ENCODE assay signal across 8 mouse cellular contexts in genomic region chr15:101315832-101316231, GRCm38 (mm10). TPM values are rescaled to one million over a fixed set of nuclear protein-coding genes. Genes with fewer than 3 reads are reported as not detected.
DNase-seq lines count a peak whose midpoint lies in the region; ATAC-seq and TF ChIP-seq lines count a peak whose summit lies in the region.

No protein-coding gene starts in this region.

- 0 out of 2 replicates have a peak, but pooled peaks have one; percentile 40 for ATAC-seq in heart, embryonic 11.5 days (replicated peaks; ENCODE audit: insufficient number of reproducible peaks, low FRiP score, low TSS enrichment)
- peak; percentile 86 for ATAC-seq in kidney, embryonic 15.5 days (replicated peaks; ENCODE audit: low FRiP score)
- peak; percentile 53 for ATAC-seq in limb, embryonic 15.5 days (ENCODE audit: insufficient number of reproducible peaks, low FRiP score, low TSS enrichment, low read depth)
- ATAC-seq in midbrain, postnatal 0 days (ENCODE audit: low FRiP score) = peak; percentile 78

- H3K9ac ChIP-seq in heart, embryonic 11.5 days (ENCODE audit: low read depth, low read length) = no peak overlapping the region; the same call in 1 of the 2 replicates
- 0 out of 2 replicates have a peak overlapping the region, but pooled peaks have one; percentile 28 for H3K9ac ChIP-seq in kidney, embryonic 15.5 days
- no peak overlapping the region for H3K9ac ChIP-seq in limb, embryonic 15.5 days
- H3K9ac ChIP-seq in midbrain, postnatal 0 days (replicated peaks; ENCODE audit: low read length, poor library complexity, severe bottlenecking) = 0 out of 2 replicates have a peak overlapping the region, but pooled peaks have one; percentile 24

- H3K4me1 ChIP-seq in embryonic fibroblast, embryonic 13.5 days (ENCODE audit: control insufficient read depth, insufficient read depth, low read length) = peaks cover 9% of the 10 kb centered on the region; the same call in 1 of the 2 replicates
- peaks cover 19% of the 10 kb centered on the region for H3K4me1 ChIP-seq in heart, embryonic 11.5 days (ENCODE audit: control insufficient read depth, insufficient read depth, low read length)
- H3K4me1 ChIP-seq in kidney, embryonic 15.5 days = peaks cover 39% of the 10 kb centered on the region
- H3K4me1 ChIP-seq in limb, embryonic 15.5 days = peaks cover 9% of the 10 kb centered on the region; the same call in 1 of the 2 replicates
- no peaks in the 10 kb centered on the region for H3K4me1 ChIP-seq in midbrain, postnatal 0 days (ENCODE audit: insufficient read depth, low read length)

- no peaks in the 10 kb centered on the region for H3K9me3 ChIP-seq in heart, embryonic 11.5 days (replicated peaks; ENCODE audit: control insufficient read depth, low read length)
- no peaks in the 10 kb centered on the region for H3K9me3 ChIP-seq in kidney, embryonic 15.5 days (replicated peaks)
- no peaks in the 10 kb centered on the region for H3K9me3 ChIP-seq in limb, embryonic 15.5 days
- H3K9me3 ChIP-seq in midbrain, postnatal 0 days (ENCODE audit: low read length) = no peaks in the 10 kb centered on the region

- DNase-seq in brain, adult 2 months (ENCODE audit: low read depth, low spot score) = peak; percentile 92
- peak; percentile 90 for DNase-seq in midbrain, postnatal 0 days (ENCODE audit: low spot score)
- DNase-seq in spleen, postnatal 10 days (ENCODE audit: low spot score in 2 of 2) = peak; percentile 68 to 86

- no peaks in the 10 kb centered on the region for H3K36me3 ChIP-seq in C2C12 (ENCODE audit: control insufficient read depth, insufficient read depth)
- H3K36me3 ChIP-seq in heart, embryonic 11.5 days (ENCODE audit: control insufficient read depth, insufficient read depth, low read length) = no peaks in the 10 kb centered on the region
- no peaks in the 10 kb centered on the region for H3K36me3 ChIP-seq in kidney, embryonic 15.5 days
- H3K36me3 ChIP-seq in limb, embryonic 15.5 days = no peaks in the 10 kb centered on the region
- no peaks in the 10 kb centered on the region for H3K36me3 ChIP-seq in midbrain, postnatal 0 days (ENCODE audit: insufficient read depth, low read length)

- TF ChIP-seq CTCF in C2C12 (IDR thresholded peaks at IDR 0.05; ENCODE audit: control insufficient read depth, insufficient read depth, insufficient read length) = peak; percentile 98
- peak; percentile 97 for TF ChIP-seq CTCF in embryonic fibroblast, embryonic 13.5 days (IDR thresholded peaks at IDR 0.05; ENCODE audit: borderline replicate concordance, insufficient read depth, low read length)
- TF ChIP-seq CTCF in midbrain, postnatal 0 days (IDR thresholded peaks at IDR 0.05) = peak; percentile 89

- no peak for TF ChIP-seq POLR2A in embryonic fibroblast, embryonic 13.5 days (IDR thresholded peaks at IDR 0.05; ENCODE audit: low read depth, low read length)

- no peak overlapping the region for H3K4me3 ChIP-seq in C2C12 (ENCODE audit: insufficient read depth, poor library complexity, severe bottlenecking)
- peak overlapping the region; percentile 15; the same call in 1 of the 2 replicates for H3K4me3 ChIP-seq in embryonic fibroblast, embryonic 13.5 days (ENCODE audit: insufficient read depth, low read length)
- peak overlapping the region; percentile 23 for H3K4me3 ChIP-seq in heart, embryonic 11.5 days (ENCODE audit: low read depth, low read length)
- H3K4me3 ChIP-seq in kidney, embryonic 15.5 days (replicated peaks) = peak overlapping the region; percentile 38
- H3K4me3 ChIP-seq in limb, embryonic 15.5 days = peak overlapping the region; percentile 36
- H3K4me3 ChIP-seq in midbrain, postnatal 0 days (ENCODE audit: low read depth, low read length) = 0 out of 2 replicates have a peak overlapping the region, but pooled peaks have one; percentile 6

- no peaks in the 10 kb centered on the region for H3K79me2 ChIP-seq in C2C12 (ENCODE audit: control insufficient read depth, insufficient read depth)

- no peaks in the 10 kb centered on the region for H3K27me3 ChIP-seq in C2C12 (ENCODE audit: control insufficient read depth, insufficient read depth, insufficient read length)
- no peaks in the 10 kb centered on the region for H3K27me3 ChIP-seq in heart, embryonic 11.5 days (ENCODE audit: control insufficient read depth, insufficient read depth, low read length)
- no peaks in the 10 kb centered on the region for H3K27me3 ChIP-seq in kidney, embryonic 15.5 days
- no peaks in the 10 kb centered on the region for H3K27me3 ChIP-seq in limb, embryonic 15.5 days
- H3K27me3 ChIP-seq in midbrain, postnatal 0 days (ENCODE audit: insufficient read depth, low read length) = no peaks in the 10 kb centered on the region

- peak overlapping the region; percentile 20 for H3ac ChIP-seq in C2C12 (ENCODE audit: control insufficient read depth, insufficient read length, low read depth)

- WGBS in heart, embryonic 11.5 days (ENCODE audit: insufficient replicate concordance) = 3% methylated on average over 11 of the region's 11 CpGs
- WGBS in kidney, embryonic 15.5 days = 2% methylated on average over 11 of the region's 11 CpGs
- 7% methylated on average over 11 of the region's 11 CpGs for WGBS in limb, embryonic 15.5 days
- 2% methylated on average over 11 of the region's 11 CpGs for WGBS in midbrain, postnatal 0 days

- no peaks in the 10 kb centered on the region for H3K79me3 ChIP-seq in C2C12 (ENCODE audit: low read depth)

- H3K27ac ChIP-seq in embryonic fibroblast, embryonic 13.5 days (ENCODE audit: insufficient read depth, low read length) = no peak overlapping the region
- H3K27ac ChIP-seq in heart, embryonic 11.5 days (ENCODE audit: low read depth, low read length) = 0 out of 2 replicates have a peak overlapping the region, but pooled peaks have one; percentile 51
- 0 out of 2 replicates have a peak overlapping the region, but pooled peaks have one; percentile 22 for H3K27ac ChIP-seq in kidney, embryonic 15.5 days
- no peak overlapping the region for H3K27ac ChIP-seq in limb, embryonic 15.5 days
- no peak overlapping the region for H3K27ac ChIP-seq in midbrain, postnatal 0 days (ENCODE audit: low read depth, low read length)

- H3K4me2 ChIP-seq in heart, embryonic 11.5 days = peak overlapping the region; percentile 57
- peak overlapping the region; percentile 62 for H3K4me2 ChIP-seq in kidney, embryonic 15.5 days
- H3K4me2 ChIP-seq in limb, embryonic 15.5 days = peak overlapping the region; percentile 60
- peak overlapping the region; percentile 37 for H3K4me2 ChIP-seq in midbrain, postnatal 0 days (ENCODE audit: low read depth, low read length, poor library complexity, severe bottlenecking)

TF ChIP-seq in C2C12, 6 proteins besides CTCF, POLR2A, EP300 and RAD21:
- TF ChIP-seq MAX (IDR thresholded peaks at IDR 0.05) (peak; percentile 29), FOSL1 (IDR thresholded peaks at IDR 0.05; ENCODE audit: insufficient read depth, low read length, poor library complexity, severe bottlenecking) (no peak), USF1 (IDR thresholded peaks at IDR 0.05; ENCODE audit: low read depth) (no peak), MYOG (IDR thresholded peaks at IDR 0.05; ENCODE audit: control insufficient read depth, extremely low read depth, insufficient read length) (no peak)

RNA-seq across cellular contexts. Expression of gene 6030408B16Rik, which starts 22.8 kb away (rescaled TPM):
- polyA plus RNA-seq in C2C12 (2012; fragmentation: generic; extraction: Trizol) = 0.06 TPM
- polyA plus RNA-seq in embryonic fibroblast, embryonic 13.5 days (2011; ENCODE audit: insufficient read length, low read depth, missing spikeins) = not detected in 2 replicates
- 1.3 and 2.2 TPM in 2 replicates for polyA plus RNA-seq in heart, embryonic 11.5 days (2014; fragmentation: Nextera tagmentation; extraction: Ambion mirVana)
- 18.1 and 19.9 TPM in 2 replicates for polyA plus RNA-seq in kidney, embryonic 15.5 days (2015; fragmentation: Nextera tagmentation; extraction: Ambion mirVana)
- 0.50 and 0.84 TPM in 2 replicates for polyA plus RNA-seq in limb, embryonic 15.5 days (2015; fragmentation: Nextera tagmentation; extraction: Ambion mirVana)
- total RNA-seq in midbrain, postnatal 0 days (2014; rRNA removed) = not detected in 2 replicates
- 0.22 and 0.33 TPM in 2 replicates for polyA plus RNA-seq in midbrain, postnatal 0 days (2015; fragmentation: Nextera tagmentation; extraction: Ambion mirVana)

RNA-seq across cellular contexts. Expression of gene Atg101, which starts 31.8 kb away (rescaled TPM):
- 61.3 TPM for polyA plus RNA-seq in C2C12 (2012; fragmentation: generic; extraction: Trizol)
- 20.4 and 21.3 TPM in 2 replicates for polyA plus RNA-seq in embryonic fibroblast, embryonic 13.5 days (2011; ENCODE audit: insufficient read length, low read depth, missing spikeins)
- polyA plus RNA-seq in heart, embryonic 11.5 days (2014; fragmentation: Nextera tagmentation; extraction: Ambion mirVana) = 49.4 and 50.1 TPM in 2 replicates
- polyA plus RNA-seq in kidney, embryonic 15.5 days (2015; fragmentation: Nextera tagmentation; extraction: Ambion mirVana) = 75.0 and 80.1 TPM in 2 replicates
- 69.7 and 69.9 TPM in 2 replicates for polyA plus RNA-seq in limb, embryonic 15.5 days (2015; fragmentation: Nextera tagmentation; extraction: Ambion mirVana)
- 33.5 and 61.1 TPM in 2 replicates for total RNA-seq in midbrain, postnatal 0 days (2014; rRNA removed)
- 74.2 and 75.6 TPM in 2 replicates for polyA plus RNA-seq in midbrain, postnatal 0 days (2015; fragmentation: Nextera tagmentation; extraction: Ambion mirVana)

RNA-seq across cellular contexts. Expression of gene Krt80, which starts 54.1 kb away (rescaled TPM):
- polyA plus RNA-seq in C2C12 (2012; fragmentation: generic; extraction: Trizol) = 10.1 TPM
- polyA plus RNA-seq in embryonic fibroblast, embryonic 13.5 days (2011; ENCODE audit: insufficient read length, low read depth, missing spikeins) = 2.2 and 2.4 TPM in 2 replicates
- 2.5 and 2.8 TPM in 2 replicates for polyA plus RNA-seq in heart, embryonic 11.5 days (2014; fragmentation: Nextera tagmentation; extraction: Ambion mirVana)
- polyA plus RNA-seq in kidney, embryonic 15.5 days (2015; fragmentation: Nextera tagmentation; extraction: Ambion mirVana) = 1.6 and 2.3 TPM in 2 replicates
- polyA plus RNA-seq in limb, embryonic 15.5 days (2015; fragmentation: Nextera tagmentation; extraction: Ambion mirVana) = 22.6 and 25.3 TPM in 2 replicates
- 0.09 and 1.0 TPM in 2 replicates for total RNA-seq in midbrain, postnatal 0 days (2014; rRNA removed)
- 0.16 and 0.33 TPM in 2 replicates for polyA plus RNA-seq in midbrain, postnatal 0 days (2015; fragmentation: Nextera tagmentation; extraction: Ambion mirVana)

Comparison
In these comparisons a context has a peak if more than half of its experiments do, and no peak if none do; other contexts are left out.
1. H3K27ac ChIP-seq: peak in heart, embryonic 11.5 days (single experiment) and kidney, embryonic 15.5 days (single experiment); none in embryonic fibroblast, embryonic 13.5 days (single experiment), limb, embryonic 15.5 days (single experiment) and midbrain, postnatal 0 days (single experiment).
2. H3K9ac ChIP-seq: peak in kidney, embryonic 15.5 days (single experiment) and midbrain, postnatal 0 days (single experiment); none in heart, embryonic 11.5 days (single experiment) and limb, embryonic 15.5 days (single experiment).
3. Peak in every context shown above with its lines, with median percentiles within 50 percentile points of each other: CTCF ChIP-seq, DNase-seq, ATAC-seq and H3K4me2 ChIP-seq.